Mouse (Mus musculus) neutrophil, adult 5-6 weeks (primary cell): ENCODE data around the gene Ccdc105. TPM values are rescaled to one million over a fixed set of nuclear protein-coding genes. Genes with fewer than 3 reads are reported as not detected.

Source experiments
- ATAC-seq: fragments of 151-379, 151-347 bp; 2 replicates; pipeline ENCODE4 v1.8.0; 2017; ENCODE audit warnings: mild to moderate bottlenecking, moderate TSS enrichment; ENCODE audit not compliant: insufficient number of reproducible peaks, poor library complexity, low FRiP score, severe bottlenecking; ENCODE audit errors: extremely low read depth
- total RNA-seq: library from RNA; stranded (forward); fragments of 200-1000 nt; gene quantifications from 2 replicates; pipeline ENCODE4 v1.2.3, GENCODE M21; 2017

The Ccdc105 gene
- total RNA-seq, 1 experiment from 2014 or later = not detected

- no peak for ATAC-seq
Observed at GRCm38 (mm10) chr10:78722036-78722435, 30.8 kb downstream of the Ccdc105 start.

- ATAC-seq = no peak
Observed at GRCm38 (mm10) chr10:78718056-78718455, 34.8 kb downstream of the Ccdc105 start, which contains the start of gene Casp14. Gene Casp14 (minus strand): TSS chr10:78718294.

GRCm38 (mm10) chr10:78716231-78716630 is 36.6 kb downstream of the Ccdc105 start:
- ATAC-seq = no peak

- ATAC-seq = no peak
Observed at GRCm38 (mm10) chr10:78715156-78715555, 37.7 kb downstream of the Ccdc105 start.

- ATAC-seq = no peak
Observed at GRCm38 (mm10) chr10:78714129-78714528, 38.7 kb downstream of the Ccdc105 start.

- no peak for ATAC-seq
Observed at GRCm38 (mm10) chr10:78710706-78711105, 42.2 kb downstream of the Ccdc105 start.

- no peak for ATAC-seq
Observed at GRCm38 (mm10) chr10:78700881-78701280, 52.0 kb downstream of the Ccdc105 start.

Other genes with a start within 250 kb of the Ccdc105 start
- gene Olfr1358, start 235.6 kb downstream of the Ccdc105 start, total RNA-seq = not detected in 2 replicates
- gene Ilvbl, start 178.7 kb downstream of the Ccdc105 start, total RNA-seq = 11.9 and 20.5 TPM in 2 replicates
- 0.58 and 1.5 TPM in 2 replicates for gene Syde1, start 161.1 kb downstream of the Ccdc105 start, total RNA-seq
- gene Olfr1357, start 135.0 kb downstream of the Ccdc105 start, total RNA-seq = not detected in 2 replicates
- not detected in 2 replicates for gene Casp14, start 34.8 kb downstream of the Ccdc105 start, total RNA-seq
- gene Slc1a6, start 27.4 kb upstream of the Ccdc105 start, total RNA-seq = not detected in 2 replicates
- gene Olfr1356, start 99.1 kb upstream of the Ccdc105 start, total RNA-seq = not detected in 2 replicates
- gene Olfr1355, start 122.5 kb upstream of the Ccdc105 start, total RNA-seq = not detected in 2 replicates
- gene Olfr1354, start 160.1 kb upstream of the Ccdc105 start, total RNA-seq = not detected in 2 replicates
- gene Olfr8, start 197.6 kb upstream of the Ccdc105 start, total RNA-seq = not detected in 2 replicates
- gene Olfr1353, start 210.2 kb upstream of the Ccdc105 start, total RNA-seq = not detected in 2 replicates
- gene Olfr1352, start 228.0 kb upstream of the Ccdc105 start, total RNA-seq = not detected in 2 replicates